Mouse (Mus musculus): ENCODE data around the gene Shc4.

DNA sequence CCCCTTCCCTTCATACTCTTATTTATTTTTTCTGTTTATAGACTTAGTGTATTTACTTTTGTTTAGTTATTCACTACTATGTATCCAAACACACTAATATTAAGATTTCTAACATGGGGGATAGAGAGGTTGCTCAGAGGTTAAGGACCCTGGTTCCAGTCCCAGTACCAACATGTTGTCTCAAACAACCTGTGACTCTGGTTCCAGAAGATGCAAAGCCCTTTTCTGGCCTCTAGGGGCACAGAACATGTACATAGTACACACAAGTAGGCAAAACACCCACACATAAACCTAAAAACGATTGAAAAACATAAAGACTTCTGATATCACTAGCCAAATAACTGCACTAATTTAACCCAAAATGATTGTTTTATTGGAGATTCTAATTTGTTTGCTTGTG is 53.1 kb downstream of the Shc4 start:
- no peak for TF ChIP-seq POLR2A (IDR thresholded peaks at IDR 0.05; ENCODE audit: insufficient read length, low read depth)
- TF ChIP-seq USF1 (IDR thresholded peaks at IDR 0.05; ENCODE audit: low read depth), result no peak
- no peak for TF ChIP-seq MYOD1 (IDR thresholded peaks at IDR 0.05; ENCODE audit: control insufficient read depth in 1 of 3, insufficient read length in 2 of 3, low read depth in 2 of 3)
- no peak for TF ChIP-seq POLR2AphosphoS2 (IDR thresholded peaks at IDR 0.05; ENCODE audit: insufficient read length, low read depth)
- no peak for TF ChIP-seq CEBPB (IDR thresholded peaks at IDR 0.05; ENCODE audit: insufficient read depth, poor library complexity, severe bottlenecking)

All from myocyte (in vitro differentiated cells).